Mouse (Mus musculus) gastrocnemius, adult 18-20 months (tissue): Measurements from ENCODE around the gene Ergic1. TPM values are rescaled to one million over a fixed set of nuclear protein-coding genes. Genes with fewer than 3 reads are reported as not detected.

Experiments used
- DNase-seq: peaks from one replicate; pipeline ENCODE4 v3.0.0; 2021; ENCODE audit warnings: low spot score
- microRNA-seq: library from miRNA; unstranded; fragments of <30 nt; microRNA quantifications from one replicate; pipeline ENCODE4 v1.2.0, GENCODE M21; 2021
- total RNA-seq, 2 experiments: library from RNA; stranded (reverse); gene quantifications; 2 replicates each; pipeline ENCODE4 v1.2.3; 2021

Gene Ergic1
- total RNA-seq, 2 experiments from 2014 or later: 44.6 to 46.5 TPM

DNA sequence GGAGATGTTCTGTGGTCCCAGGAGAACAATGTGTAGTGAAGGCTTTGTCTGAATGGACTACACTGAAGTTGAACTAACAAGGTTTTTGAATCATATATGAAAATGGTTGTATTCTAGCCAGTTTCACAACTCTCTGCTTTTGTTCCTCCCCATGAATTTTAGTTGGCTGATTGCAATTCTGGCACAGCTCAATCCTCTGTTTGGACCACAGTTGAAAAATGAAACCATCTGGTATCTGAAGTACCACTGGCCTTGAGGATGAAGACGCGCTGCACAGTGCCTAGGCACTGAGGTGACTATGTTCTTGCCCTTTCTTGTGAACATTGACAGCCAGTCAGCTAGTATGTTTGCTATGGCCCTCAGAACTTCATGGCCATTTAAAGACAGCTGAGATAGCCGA, 133.9 kb downstream of the Ergic1 start:
- DNase-seq: no peak

GRCm38 (mm10) chr17:26698846-26699245, 137.6 kb downstream of the Ergic1 start:
- no peak for DNase-seq

DNA sequence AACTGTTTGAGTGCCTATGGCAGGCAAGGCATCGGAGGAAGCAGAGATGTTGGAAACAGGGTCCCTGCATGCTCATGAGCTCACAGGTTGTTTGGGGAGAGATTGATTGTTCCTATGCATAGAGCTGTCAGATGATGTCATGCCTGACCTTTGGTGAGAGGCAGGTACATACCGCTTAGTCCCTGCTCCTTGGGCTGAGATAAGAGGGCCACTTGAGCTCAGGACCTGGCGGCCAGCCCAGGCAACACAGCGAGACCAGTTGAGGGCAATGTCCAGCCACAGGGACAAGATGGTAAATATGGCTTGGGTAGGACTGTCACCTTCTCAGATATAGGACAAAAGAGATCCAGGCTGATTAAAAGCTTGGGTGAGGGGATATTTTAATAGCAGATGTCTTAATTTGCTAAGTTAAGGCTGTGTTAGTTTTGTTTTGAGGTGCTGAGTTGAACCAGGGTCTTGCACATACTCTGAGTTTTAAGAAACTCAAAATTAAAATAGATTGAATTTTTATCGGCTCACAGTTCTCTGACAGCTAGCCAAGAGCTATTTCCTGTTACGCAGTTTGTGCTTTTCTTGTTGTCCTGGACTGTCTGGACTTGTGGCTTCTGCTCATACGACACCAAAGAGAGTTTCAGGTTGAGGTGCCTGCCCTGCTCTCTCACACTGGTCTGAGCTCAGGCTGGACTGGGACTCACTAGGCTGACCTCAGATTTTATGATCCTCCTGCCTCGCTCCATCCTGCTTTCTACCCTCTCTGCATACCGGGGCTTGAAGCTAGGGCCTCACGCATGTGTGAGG, 138.7 kb downstream of the Ergic1 start:
- DNase-seq: peak; percentile 56

- no peak for DNase-seq
Observed at GRCm38 (mm10) chr17:26701565-26701964, 140.3 kb downstream of the Ergic1 start.

DNA sequence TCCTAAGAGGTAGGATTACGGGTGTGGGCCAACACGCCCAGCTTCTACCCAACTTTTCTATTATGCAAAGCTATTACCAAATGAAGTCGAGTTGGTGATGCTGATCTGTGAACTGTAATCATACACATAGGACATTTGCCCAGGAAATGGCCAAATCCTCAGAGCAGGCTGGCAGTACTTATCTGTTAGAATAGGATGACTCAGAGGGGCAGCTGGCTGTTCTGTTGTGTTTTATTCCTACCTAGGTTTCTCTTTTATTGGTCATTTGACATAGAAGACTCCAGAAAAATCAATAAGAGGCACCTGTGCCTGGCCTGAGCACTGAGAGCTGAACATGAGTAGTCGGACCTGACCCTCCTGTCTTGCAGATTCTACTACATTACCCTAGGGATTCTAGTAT, 141.3 kb downstream of the Ergic1 start:
- DNase-seq: no peak

DNA sequence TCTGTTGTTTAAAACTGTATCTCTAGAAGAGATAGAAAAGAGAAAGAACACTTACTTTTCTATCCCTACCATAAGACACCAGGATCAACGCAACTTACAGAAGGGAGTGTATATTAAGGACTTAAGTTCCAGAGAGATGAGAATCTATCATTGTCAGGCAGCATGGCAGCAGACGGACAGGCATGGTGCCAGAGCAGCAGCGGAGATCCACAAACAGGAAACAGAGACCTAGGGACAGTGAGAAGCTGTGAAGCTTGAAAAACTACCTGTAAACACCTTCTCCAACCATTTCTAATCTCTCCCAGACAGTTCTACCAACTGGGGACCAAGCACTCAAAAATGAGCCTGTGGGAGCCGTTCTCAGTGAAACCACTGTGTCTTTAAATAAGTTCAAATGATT, 142.4 kb downstream of the Ergic1 start:
- no peak for DNase-seq

DNA sequence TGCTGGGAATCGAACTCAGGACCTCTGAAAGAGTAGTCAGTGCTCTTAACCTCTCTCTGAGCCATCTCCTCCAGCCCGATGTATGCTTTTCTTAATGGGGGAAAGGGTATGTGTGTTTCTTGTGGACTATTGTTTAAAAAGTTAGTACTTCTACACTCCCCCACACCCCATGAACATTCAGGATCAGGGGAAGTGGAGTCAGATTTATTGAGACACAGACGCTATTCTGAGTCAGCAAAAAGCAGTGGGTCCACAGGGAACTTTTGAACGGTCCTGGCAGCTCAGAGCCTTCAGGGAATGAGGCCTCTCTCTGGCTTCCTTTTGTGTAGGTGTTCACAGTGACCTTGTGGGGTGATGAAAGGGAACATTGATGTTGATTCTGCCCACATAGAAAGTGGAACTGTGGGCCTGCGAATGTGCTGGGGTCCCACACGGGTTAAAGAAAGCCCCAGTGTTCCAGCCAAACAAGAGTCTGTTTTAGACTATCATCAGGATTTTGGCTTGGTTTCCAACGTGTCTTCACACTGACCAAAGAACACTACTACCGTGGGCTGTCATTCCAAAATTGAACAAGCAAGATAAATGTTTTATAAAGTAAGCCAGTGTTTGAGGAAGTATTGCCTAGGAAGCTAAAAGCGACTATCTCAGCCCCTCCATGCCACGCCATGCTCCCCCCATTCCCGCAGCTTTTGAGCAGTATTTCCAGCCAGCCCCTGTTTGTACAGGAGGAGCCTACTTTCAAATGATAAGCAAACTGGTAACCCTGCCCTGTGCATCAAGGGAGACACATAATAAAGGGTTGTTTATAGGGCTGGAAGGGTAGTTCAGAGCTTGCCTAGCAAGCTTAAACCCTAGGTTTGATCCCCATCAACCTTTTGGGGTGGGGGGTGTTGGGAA, 144.4 kb downstream of the Ergic1 start:
- no peak for DNase-seq

Small RNA genes within 50 kb of the gene (microRNA-seq; reads per million reads assigned to microRNA genes)
- not detected for gene Gm22420

Other genes starting within 250 kb of the Ergic1 start
- gene Neurl1b, start 146.7 kb upstream of the Ergic1 start, total RNA-seq: 1 to 10 TPM; 2.6 to 3.0 TPM
- 100 to 1,000 TPM in 1 of 2 experiments, 10 to 100 TPM in 1; 66.1 to 117 TPM for gene Dusp1, start 639 bp downstream of the Ergic1 start, total RNA-seq
- 10 to 100 TPM; 41.1 to 44.0 TPM for gene Atp6v0e, start 101.7 kb downstream of the Ergic1 start, total RNA-seq
- gene Crebrf, start 154.2 kb downstream of the Ergic1 start, total RNA-seq: 10 to 100 TPM; 37.7 to 47.2 TPM
- 10 to 100 TPM; 25.2 to 29.7 TPM for gene Bnip1, start 219.6 kb downstream of the Ergic1 start, total RNA-seq